Mouse (Mus musculus) intestine, postnatal 0 days (tissue): ENCODE measurements around the gene Tcf12. TPM values are rescaled to one million over a fixed set of nuclear protein-coding genes. Genes with fewer than 3 reads are reported as not detected.

Experiments used
- ATAC-seq: fragments of 200-750 bp; cut with Nextera tagmentation; 2 replicates; pipeline ENCODE4 v1.8.0; 2017; ENCODE audit warnings: mild to moderate bottlenecking, moderate TSS enrichment, moderate library complexity
- H3K27ac ChIP-seq: fragments of 300-500 bp; sonication (generic); 2 replicates; pipeline ENCODE4 v1.5.1; 2014; ENCODE audit warnings: mild to moderate bottlenecking, low read depth, low read length, moderate library complexity
- H3K27me3 ChIP-seq: fragments of 300-500 bp; sonication (generic); replicated peaks from 2 replicates; pipeline ENCODE4 v1.6.1; 2014; ENCODE audit warnings: low read length, mixed read lengths; ENCODE audit not compliant: control insufficient read depth, insufficient read depth
- H3K36me3 ChIP-seq: fragments of 300-500 bp; sonication (generic); 2 replicates; pipeline ENCODE4 v1.6.1; 2014; ENCODE audit warnings: mild to moderate bottlenecking, moderate library complexity; ENCODE audit not compliant: control insufficient read depth, insufficient read depth
- H3K4me1 ChIP-seq: fragments of 300-500 bp; sonication (generic); replicated peaks from 2 replicates; pipeline ENCODE4 v1.6.1; 2014; ENCODE audit warnings: antibody characterized with exemption, low read length, mixed read lengths; ENCODE audit not compliant: control insufficient read depth, insufficient read depth
- H3K4me2 ChIP-seq: fragments of 300-500 bp; sonication (generic); replicated peaks from 2 replicates; pipeline ENCODE4 v1.6.1; 2014; ENCODE audit warnings: low read depth, mild to moderate bottlenecking, moderate library complexity
- H3K4me3 ChIP-seq: fragments of 300-500 bp; sonication (generic); 2 replicates; pipeline ENCODE4 v1.5.1; 2014; ENCODE audit warnings: low read depth, low read length
- H3K9ac ChIP-seq: fragments of 300-500 bp; sonication (generic); 2 replicates; pipeline ENCODE4 v1.6.1; 2014; ENCODE audit warnings: mild to moderate bottlenecking, low read depth, low read length
- H3K9me3 ChIP-seq: fragments of 300-500 bp; sonication (generic); 2 replicates; pipeline ENCODE4 v1.6.1; 2016; ENCODE audit warnings: mixed run types; ENCODE audit not compliant: control insufficient read depth
- CTCF ChIP-seq: sonication (generic); IDR thresholded peaks from 2 replicates; pipeline ENCODE4 v1.5.1; 2016; ENCODE audit warnings: low read depth, mild to moderate bottlenecking, control low read depth, antibody characterized with exemption, moderate library complexity
- WGBS: fragments of 180-500 bp; shearing (Covaris S2); extraction: QIAGEN DNeasy Blood & Tissue Kit; methylation state at CpG from one replicate; pipeline ENCODE4 v1.1.7; 2014; 5-methylcytosine and 5-hydroxymethylcytosine counted together
- polyA plus RNA-seq: library from polyadenylated mRNA; unstranded; fragments of >200 nt; fragmentation: Nextera tagmentation; extraction: Ambion mirVana; gene quantifications from 2 replicates; pipeline ENCODE4 v1.2.1, GENCODE M21; 2015

Tcf12 gene
- polyA plus RNA-seq, 1 experiment from 2014 or later, result 19.1 TPM

DNA sequence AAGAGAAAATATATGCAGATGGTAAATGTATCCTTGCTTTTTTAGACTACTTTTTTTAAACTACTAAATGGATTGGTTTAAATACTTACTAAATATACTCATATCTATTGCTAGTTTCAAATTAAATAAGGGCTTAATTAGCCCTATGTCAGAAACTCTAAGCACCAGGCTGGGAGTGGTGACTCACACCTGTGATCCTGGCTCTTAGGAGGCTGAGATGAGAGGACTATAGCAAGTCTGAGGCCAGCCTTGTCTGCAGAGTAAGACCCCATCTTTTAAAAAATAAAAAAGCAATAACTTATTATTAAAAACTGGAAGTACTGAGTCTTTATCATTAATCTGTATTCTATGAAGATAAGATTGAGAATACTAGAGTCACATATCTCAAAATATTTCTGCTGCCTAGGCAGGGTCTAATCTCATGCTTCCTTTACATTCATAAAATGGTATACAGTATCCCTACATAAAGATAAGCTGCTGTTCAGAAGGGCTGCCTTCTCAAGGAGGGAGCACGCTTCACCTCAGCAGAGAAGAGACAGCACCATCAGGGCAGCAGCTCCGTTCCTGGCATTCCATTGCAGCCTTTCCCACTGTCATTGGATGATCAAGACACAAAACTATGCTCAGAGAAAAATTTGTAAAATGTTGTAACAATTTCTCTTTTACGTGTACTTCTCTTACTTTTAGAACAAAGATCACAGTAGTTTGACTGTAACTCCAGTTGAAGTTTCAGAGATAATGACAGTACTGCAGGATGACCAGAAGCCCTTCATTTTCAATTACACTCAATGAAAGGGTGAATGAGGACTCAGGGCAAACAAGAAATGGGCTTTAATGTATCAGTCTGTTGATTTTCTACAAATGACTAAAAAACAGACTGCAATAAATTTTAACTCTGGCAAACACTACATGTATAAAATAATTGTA lies 181.0 kb downstream of the Tcf12 start:
- Histone ChIP-seq H3K27me3 (no peaks in the 10 kb centered on the region), H3K9me3 (no peaks in the 10 kb centered on the region), H3K36me3 (no peaks in the 10 kb centered on the region), H3K27ac (no peak overlapping the region), H3K9ac (no peak overlapping the region), H3K4me1 (no peaks in the 10 kb centered on the region), H3K4me2 (no peak overlapping the region), H3K4me3 (no peak overlapping the region)
- ATAC-seq, result no peak
- no peak for TF ChIP-seq CTCF
- WGBS, result 61% methylated on average over 3 of the region's 3 CpGs

DNA sequence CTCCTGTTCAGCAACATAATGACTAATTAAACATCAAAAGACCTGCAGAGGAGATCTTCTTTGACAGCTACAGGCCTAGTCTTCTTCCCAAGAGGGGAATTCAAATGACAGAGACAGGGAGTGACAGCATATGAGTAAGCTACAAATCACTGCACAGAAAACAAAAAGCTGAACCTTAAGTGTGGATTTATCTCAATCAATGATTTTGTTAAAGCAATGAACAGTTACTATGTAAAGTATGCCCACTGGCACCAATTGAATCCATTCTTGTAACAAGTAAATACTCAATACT lies 195.1 kb downstream of the Tcf12 start:
- no peaks in the 10 kb centered on the region for H3K36me3 ChIP-seq

DNA sequence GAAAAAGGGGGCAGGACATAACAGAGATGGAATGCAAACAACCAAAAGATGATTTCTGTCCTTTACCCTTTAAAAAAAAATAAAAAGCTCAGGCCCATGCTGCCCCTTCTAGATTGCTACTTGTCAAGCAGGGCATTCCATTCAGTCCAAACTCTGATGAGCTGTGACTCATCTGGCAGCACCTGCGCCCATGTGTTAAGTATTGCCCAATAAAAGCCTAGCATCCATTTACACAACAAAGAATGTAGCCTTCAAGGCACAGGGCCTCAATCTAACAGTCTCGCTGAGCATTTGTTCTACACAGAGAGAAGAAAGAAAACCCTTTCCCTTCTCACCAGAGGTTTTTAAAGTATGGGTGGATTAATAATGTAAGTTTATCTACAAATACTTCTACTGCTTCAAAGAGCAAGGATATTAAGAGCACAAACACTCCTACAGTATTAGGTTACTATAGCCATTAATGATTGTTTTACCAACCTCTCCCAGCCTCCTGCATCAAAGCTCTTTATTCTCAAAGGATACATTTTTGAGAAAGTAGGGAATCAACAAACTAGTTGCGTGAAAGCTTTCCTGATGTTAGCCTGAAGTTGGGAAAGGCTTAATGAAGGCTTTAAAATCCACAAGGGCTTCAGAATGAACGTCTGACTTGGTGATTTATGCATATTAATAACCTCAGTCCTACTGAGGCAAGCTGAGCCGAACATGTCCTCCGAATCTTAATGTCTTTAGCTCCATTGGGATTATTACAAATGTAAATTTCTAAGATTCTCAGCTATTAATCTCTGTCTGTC lies 195.6 kb downstream of the Tcf12 start:
- no peaks in the 10 kb centered on the region for H3K27me3 ChIP-seq
- no peaks in the 10 kb centered on the region for H3K36me3 ChIP-seq
- no peak overlapping the region for H3K4me3 ChIP-seq
- WGBS, result 69% methylated on average over 6 of the region's 6 CpGs
- H3K27ac ChIP-seq, result no peak overlapping the region; the same call in 1 of the 2 replicates
- H3K9ac ChIP-seq, result no peak overlapping the region
- H3K4me2 ChIP-seq, result no peak overlapping the region
- no peak for TF ChIP-seq CTCF
- no peaks in the 10 kb centered on the region for H3K9me3 ChIP-seq
- H3K4me1 ChIP-seq, result no peaks in the 10 kb centered on the region
- ATAC-seq, result peak; percentile 75; the same call in 1 of the 2 replicates

More for the DNA sequence above, 195.1 kb downstream of the Tcf12 start:
- Histone ChIP-seq H3K9me3 (no peaks in the 10 kb centered on the region), H3K27ac (no peak overlapping the region), H3K4me1 (no peaks in the 10 kb centered on the region), H3K9ac (no peak overlapping the region), H3K27me3 (no peaks in the 10 kb centered on the region), H3K4me3 (no peak overlapping the region), H3K4me2 (no peak overlapping the region)
- ATAC-seq, result no peak
- TF ChIP-seq CTCF, result no peak

DNA sequence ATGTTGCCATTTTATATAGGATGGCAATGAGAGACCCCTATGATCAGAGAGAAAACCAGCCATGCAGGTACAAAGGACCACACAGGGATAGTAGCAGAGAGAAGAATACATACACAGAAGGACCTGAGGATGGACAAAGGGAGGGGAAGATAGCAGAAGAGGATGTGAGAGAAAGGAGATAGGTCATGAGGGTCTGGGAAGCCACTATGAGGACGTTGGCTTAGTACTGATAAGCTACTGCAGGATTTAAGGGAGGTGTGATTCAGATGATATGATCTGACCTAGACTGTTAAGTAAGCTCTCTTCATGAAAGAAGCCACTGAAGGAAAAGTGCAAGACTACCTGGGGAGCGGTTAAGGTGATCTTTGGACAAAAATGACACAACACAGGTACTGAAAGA lies 205.1 kb downstream of the Tcf12 start:
- Histone ChIP-seq H3K9me3 (no peaks in the 10 kb centered on the region), H3K9ac (no peak overlapping the region), H3K4me1 (no peaks in the 10 kb centered on the region), H3K27ac (no peak overlapping the region), H3K27me3 (no peaks in the 10 kb centered on the region), H3K4me2 (no peak overlapping the region), H3K36me3 (peaks cover 11% of the 10 kb centered on the region; the same call in 1 of the 2 replicates), H3K4me3 (no peak overlapping the region)
- 58% methylated on average over 2 of the region's 2 CpGs for WGBS
- ATAC-seq, result no peak
- TF ChIP-seq CTCF, result no peak

DNA sequence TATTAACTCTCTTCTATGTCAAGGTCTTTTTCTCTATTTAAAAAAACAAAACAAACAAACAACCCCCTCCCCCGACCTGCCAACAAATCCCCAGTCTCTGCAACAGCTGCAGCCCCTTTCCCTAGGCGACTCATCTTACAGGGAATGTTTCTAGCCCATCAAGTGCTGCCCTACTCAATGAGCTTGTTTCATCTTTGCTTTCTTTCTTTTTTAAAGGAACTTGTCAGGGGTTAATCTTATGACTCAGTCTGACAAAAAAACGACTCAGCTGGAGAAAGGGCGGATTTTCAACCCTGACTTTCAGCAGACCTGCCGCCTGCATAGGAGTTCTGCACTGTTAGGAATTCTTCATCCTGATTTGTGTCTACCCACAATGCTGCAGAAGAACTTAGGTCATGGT lies 212.8 kb downstream of the Tcf12 start:
- Histone ChIP-seq H3K4me1 (peaks cover 2% of the 10 kb centered on the region; the same call in 1 of the 2 replicates), H3K27me3 (no peaks in the 10 kb centered on the region), H3K36me3 (0 out of 2 replicates have a peak, but pooled peaks cover 4% of the 10 kb centered on the region), H3K4me2 (no peak overlapping the region), H3K27ac (no peak overlapping the region), H3K9me3 (no peaks in the 10 kb centered on the region), H3K9ac (no peak overlapping the region), H3K4me3 (no peak overlapping the region)
- TF ChIP-seq CTCF, result no peak
- no peak for ATAC-seq
- 54% methylated on average over 5 of the region's 5 CpGs for WGBS

DNA sequence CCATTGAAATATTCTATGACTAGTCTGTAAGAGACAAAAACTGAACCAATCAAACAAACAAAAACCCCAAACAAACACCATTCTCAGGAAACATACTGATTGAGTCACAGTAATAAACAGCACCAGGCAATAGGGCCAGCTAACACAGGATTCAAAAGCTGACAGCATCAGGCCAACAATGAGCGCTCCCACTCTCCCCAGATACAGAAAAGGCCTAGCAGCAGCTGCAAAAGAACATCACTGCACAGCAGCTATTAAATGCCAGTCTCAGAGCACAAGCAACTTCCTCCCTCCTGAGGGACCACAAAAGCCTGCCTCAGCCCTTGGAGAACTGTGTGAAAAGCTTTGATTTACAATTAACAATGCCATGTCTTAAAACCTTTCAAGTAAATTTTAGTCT lies 214.3 kb downstream of the Tcf12 start:
- no peak for ATAC-seq
- Histone ChIP-seq H3K27me3 (no peaks in the 10 kb centered on the region), H3K4me2 (no peak overlapping the region), H3K4me1 (peaks cover 2% of the 10 kb centered on the region; the same call in 1 of the 2 replicates), H3K27ac (no peak overlapping the region; the same call in 1 of the 2 replicates), H3K4me3 (no peak overlapping the region), H3K36me3 (0 out of 2 replicates have a peak, but pooled peaks cover under 1% of the 10 kb centered on the region), H3K9me3 (no peaks in the 10 kb centered on the region), H3K9ac (no peak overlapping the region)
- 77% methylated on average over 1 of the region's 1 CpGs for WGBS
- TF ChIP-seq CTCF, result no peak
